Mouse (Mus musculus) liver, adult 2 months (tissue): ENCODE measurements at regions not wholly inside any gene's neighbourhood (a gene's known extent, or its start where the extent isn't known, plus 50 kb on each side); places are given as distances from the start of the nearest gene placed in this dataset.

ENCODE experiments used
- CTCF ChIP-seq: fragments of 200-500 bp; IDR thresholded peaks from 2 replicates; pipeline ENCODE4 v1.5.1; 2011; ENCODE audit warnings: low read depth, low read length, control low read depth
- POLR2A ChIP-seq: fragments of 200-500 bp; IDR thresholded peaks from 2 replicates; pipeline ENCODE4 v1.6.1; 2011; ENCODE audit warnings: low read length, control low read depth; ENCODE audit not compliant: insufficient read depth; ENCODE audit errors: extremely low read depth

GRCm38 (mm10) chr1:193572827-193573226 lies 202.7 kb upstream of the Camk1g start:
- no peak for TF ChIP-seq CTCF
- TF ChIP-seq POLR2A = no peak
